Mouse (Mus musculus): ENCODE measurements around the gene Atp6v1g1. TPM values are rescaled to one million over a fixed set of nuclear protein-coding genes. Genes with fewer than 3 reads are reported as not detected.
A peak's percentile ranks its signal among the peaks of the same experiment; 100 is the strongest.

Gene Atp6v1g1
- total RNA-seq, 2 experiments from 2014 or later: 276 to 291 TPM

DNA sequence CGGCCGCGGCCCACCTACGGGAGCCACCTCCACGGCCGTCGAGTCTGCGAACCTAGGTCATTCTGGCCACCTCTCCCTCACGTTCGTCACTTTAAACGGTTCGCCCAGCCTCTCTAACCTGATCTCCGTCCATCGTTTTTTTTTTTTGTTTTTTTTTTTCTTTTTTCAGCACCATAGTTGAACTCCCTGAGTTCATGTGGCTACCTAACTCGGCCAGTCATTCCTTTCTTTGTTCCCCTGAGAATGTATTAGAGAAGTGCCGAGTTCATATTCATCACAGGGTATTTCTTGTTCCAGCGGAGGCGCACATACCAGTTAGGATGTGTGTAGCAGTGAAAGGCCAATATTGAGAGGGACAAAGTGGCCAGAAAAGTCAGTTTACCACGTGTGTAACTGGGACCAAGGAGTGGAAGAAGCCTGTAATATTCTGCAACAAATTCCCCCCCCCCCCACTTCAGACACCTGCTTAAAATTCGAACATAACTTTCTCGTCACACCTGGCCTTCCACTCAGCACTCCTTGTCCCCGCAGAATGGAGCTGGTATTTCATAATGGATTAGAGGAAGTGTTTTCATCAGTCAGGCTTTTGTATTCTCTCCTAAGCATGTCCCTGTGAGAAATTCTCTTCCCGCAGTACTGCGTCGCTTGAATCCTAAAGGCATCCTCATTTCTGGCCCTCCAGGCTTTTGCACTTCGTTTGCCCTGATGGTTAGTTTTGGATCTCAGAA, 823 bp downstream of the Atp6v1g1 start:
- DNase-seq (ENCODE audit: low spot score): no peak

GRCm38 (mm10) chr4:63546441-63547055, 2.0 kb downstream of the Atp6v1g1 start:
- DNase-seq (ENCODE audit: low spot score): peak; percentile 46

DNA sequence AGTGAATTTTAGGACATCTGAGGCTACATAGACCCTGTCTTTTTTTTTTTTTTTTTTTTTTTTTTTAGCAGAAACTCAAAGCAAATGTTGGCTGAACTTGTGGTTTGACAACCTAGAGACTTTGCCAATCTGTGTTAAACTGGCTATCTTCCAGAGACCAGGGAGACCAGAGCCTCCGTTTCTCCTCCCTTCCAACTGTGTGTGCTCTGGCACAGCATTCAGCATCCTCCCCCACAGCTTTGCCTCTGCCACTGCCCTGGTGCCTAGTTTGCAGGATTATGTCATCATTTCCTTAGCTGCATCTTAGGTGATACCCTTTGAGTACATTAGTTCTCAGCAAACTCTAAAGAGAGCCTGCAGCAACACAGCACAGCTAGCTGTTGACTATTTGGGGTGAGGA, 3.2 kb downstream of the Atp6v1g1 start:
- no peak for DNase-seq (ENCODE audit: low spot score)

- no peak for DNase-seq (ENCODE audit: low spot score)
Observed at GRCm38 (mm10) chr4:63548491-63548890, 3.9 kb downstream of the Atp6v1g1 start.

DNA sequence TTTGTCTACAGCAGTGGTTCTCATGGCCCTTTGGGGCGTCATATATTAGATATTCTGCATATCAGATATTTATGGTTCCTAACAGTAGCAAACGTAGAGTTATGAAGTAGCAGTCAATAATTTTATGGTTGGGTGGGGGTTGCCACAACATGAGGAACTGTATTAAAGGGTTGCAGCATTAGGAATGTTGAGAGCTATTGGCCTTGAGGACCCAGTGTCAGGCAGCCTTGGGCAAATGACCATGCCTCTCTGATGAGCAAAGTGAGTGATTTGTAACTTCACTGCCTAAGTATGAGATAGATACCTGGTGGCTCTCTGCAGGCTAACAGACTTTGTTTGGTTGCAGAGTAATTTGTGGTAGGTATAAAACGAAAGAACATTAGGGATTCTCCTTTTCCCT, 6.3 kb downstream of the Atp6v1g1 start:
- DNase-seq (ENCODE audit: low spot score): no peak

- no peak for DNase-seq (ENCODE audit: low spot score)
Observed at GRCm38 (mm10) chr4:63552865-63553264, 8.3 kb downstream of the Atp6v1g1 start.

DNA sequence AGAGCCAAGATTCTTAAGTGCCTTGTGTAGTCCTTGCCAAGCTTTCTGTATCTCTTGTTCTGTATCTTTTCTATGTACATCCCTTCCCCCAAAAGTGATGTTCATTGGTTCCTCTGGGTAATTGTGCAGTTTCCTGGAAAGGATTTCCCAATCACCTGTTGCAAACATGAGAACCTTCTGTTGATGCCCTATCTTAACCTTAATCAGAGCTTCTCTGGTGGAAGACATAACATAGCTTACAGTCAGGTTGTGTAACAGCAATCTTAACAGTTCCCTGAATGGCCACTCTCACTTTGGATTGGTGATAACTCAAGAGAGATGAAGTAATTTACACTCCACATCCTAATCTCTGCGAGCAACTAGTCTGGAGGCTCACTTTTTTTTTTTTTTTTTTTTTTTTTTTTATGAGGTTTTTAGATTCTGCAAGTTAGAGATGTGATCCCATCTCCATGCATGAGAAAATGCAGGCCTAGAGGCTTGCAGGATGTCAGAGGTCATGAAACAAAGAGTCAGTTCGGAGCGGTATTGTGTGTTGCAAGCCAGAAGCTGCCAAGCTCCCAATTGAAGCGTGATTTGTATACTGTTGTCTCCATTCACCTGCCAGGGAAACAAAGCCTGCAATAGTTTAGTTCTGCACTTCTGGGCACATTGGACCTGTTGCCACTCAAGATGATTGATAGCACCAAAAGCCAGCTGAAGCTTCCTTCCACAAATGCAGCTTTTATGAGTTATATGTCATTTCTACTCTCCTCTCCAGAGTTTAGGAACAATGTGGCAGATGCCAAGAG, 9.4 kb downstream of the Atp6v1g1 start:
- no peak for DNase-seq (ENCODE audit: low spot score)

DNA sequence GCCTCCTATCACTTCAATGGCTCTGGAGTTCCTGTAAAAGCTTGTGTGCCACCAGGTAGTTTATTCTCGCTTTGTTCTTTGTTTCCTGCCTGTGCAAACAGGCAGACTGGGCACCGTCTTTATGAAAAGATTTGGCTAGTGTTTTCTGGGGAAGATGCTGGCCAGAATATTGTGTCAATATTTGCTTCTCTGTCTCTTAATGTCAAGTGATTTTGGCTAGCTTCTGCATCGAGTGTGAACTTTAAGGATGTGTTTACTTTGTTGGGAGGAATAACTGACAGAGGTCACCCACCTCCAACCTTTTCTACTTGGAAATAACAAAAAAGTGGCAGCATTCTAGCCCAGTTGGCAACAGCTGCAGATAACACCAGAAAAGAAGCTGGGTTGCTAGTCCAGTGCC, 10.0 kb downstream of the Atp6v1g1 start:
- no peak for DNase-seq (ENCODE audit: low spot score)

DNA sequence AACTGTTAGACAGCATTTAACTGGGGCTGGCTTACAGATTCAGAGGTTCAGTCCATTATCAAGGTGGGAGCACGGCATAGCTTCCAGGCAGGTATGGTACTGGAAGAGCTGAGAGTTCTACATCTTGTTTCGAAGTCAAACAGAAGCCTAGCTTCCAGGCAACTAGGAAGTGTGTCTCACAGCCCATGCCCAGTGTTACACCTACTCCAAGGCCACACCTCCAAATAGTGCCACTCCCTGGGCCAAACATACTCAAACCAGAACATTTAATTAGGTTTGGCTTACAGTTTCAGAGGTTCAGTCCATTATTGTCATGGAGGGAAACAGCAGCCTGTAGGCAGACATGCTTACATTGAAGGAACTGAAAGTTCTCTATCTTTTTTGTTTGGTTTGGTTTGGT, 10.5 kb downstream of the Atp6v1g1 start:
- DNase-seq (ENCODE audit: low spot score): no peak

- DNase-seq (ENCODE audit: low spot score): no peak
Observed at GRCm38 (mm10) chr4:63556665-63557064, 12.1 kb downstream of the Atp6v1g1 start.

- no peak for DNase-seq (ENCODE audit: low spot score)
Observed at GRCm38 (mm10) chr4:63557124-63558059, 12.8 kb downstream of the Atp6v1g1 start.

DNA sequence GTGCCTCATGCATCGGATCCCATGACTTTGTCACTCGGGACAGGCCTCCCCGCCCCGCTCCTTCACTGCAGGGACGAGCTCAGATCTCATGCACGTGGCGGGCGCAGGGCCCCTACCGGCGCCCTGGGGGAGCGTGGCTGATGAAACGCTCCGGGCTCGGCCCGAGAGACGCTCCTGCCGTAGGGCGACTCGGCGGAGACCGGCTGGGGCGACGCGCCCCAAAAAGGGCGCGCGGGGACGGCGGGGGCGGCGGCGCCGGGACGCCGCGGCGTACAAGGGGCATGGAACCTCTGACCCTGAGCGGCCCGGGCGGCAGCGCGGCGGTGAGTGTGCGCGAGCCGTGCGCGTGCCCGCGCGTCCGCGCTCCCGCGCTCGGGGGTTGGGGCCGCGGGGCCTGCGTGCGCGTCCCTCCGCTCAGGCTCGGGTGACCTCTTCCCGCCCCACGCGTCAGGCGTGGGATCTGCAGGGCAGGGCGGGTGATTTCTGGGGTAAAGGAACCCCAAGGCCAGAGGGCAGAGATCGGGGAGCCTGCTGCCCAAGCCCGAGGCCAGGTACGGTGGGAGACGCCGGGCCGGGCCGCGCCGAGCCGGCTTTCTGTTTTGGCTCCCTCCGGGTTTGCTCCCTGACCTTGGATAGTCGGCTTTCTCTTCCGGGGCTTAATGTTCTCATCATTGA, 14.0 kb downstream of the Atp6v1g1 start, which contains the start of gene Tmem268:
Gene Tmem268, plus strand, starts transcription at position 375 of the 675 bp plus-strand sequence.
- DNase-seq (ENCODE audit: low spot score): peak; percentile 75

- no peak for DNase-seq (ENCODE audit: low spot score)
Observed at GRCm38 (mm10) chr4:63559127-63559697, 14.6 kb downstream of the Atp6v1g1 start.

DNA sequence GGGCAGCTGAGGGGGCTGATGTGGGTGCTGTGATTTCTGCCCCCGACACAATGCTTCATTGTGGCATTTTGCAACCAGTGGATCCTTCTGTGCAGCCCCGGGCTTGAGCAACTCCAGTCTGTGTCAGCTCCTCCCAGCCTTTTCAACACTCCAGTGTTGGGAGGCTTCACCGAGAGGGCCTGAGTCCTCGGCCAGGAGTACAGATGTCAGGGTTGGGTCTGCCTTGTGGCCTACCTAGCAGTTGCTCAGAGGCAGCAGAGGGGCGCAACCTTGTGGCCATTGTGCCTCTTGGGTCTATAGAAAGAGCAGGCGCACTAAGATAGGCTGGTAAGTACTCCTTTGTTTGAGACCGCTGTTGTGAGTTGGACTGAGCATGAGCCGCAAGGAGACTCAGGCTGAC, 15.5 kb downstream of the Atp6v1g1 start:
- DNase-seq (ENCODE audit: low spot score): no peak

DNA sequence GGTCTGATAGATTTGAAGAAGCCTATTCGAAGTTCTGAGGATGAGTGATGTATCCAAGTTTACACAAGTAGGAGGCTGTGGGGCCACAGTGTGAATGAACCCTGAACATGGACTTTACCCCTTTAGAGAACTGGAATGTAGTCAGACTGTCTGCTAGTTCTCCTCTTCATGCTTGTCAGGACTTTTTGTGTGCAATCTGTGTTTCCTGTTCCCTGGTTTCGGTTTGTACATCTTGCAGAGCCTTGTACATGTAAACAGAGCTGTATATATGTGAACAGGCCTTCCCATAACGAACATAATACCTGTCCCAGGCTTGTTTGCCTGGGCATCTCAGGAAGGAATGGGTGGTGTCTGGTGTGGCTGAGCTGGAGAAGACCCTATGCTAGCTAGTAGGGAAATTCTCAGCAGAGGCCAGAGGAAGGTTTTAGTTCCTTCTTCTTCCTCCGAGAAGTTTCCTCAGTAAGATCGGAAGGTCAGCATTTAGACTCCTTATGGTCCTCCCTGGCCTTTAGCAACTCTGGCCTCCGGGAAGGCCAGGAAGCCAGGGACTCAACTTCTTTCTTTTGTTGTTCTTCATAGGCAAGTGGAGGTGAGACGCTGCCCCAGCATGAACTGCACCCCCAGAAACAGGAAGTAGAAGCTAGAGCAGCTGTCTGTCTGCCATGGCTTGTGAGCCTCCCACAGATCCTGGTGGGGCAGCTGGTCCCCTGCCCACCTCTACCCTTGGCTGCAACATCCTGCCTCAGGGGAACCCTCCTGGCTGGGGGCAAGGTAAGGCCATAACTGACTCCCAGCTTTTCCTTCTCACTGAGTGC, 17.5 kb downstream of the Atp6v1g1 start:
- DNase-seq (ENCODE audit: low spot score): no peak

DNA sequence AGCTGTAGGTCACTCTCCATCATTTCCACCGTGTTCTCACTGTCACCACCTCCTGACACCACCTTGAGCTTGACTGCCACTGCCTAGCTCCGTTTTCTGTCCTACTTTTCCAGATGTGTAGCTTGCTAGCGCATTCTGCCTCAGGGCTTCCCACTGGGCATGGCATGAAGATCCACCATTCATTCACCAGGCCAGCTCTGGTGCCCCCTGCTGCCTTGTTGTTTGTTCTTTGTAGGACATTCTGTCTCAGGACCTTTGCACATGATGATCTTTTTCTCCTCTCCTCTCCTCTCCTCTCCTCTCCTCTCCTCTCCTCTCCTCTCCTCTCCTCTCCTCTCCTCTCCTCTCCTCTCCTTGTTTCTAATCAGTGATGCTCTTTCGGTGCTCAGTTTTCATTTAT, 18.2 kb downstream of the Atp6v1g1 start:
- DNase-seq (ENCODE audit: low spot score): no peak

- no peak for DNase-seq (ENCODE audit: low spot score)
Observed at GRCm38 (mm10) chr4:63567712-63568390, 23.3 kb downstream of the Atp6v1g1 start.

DNA sequence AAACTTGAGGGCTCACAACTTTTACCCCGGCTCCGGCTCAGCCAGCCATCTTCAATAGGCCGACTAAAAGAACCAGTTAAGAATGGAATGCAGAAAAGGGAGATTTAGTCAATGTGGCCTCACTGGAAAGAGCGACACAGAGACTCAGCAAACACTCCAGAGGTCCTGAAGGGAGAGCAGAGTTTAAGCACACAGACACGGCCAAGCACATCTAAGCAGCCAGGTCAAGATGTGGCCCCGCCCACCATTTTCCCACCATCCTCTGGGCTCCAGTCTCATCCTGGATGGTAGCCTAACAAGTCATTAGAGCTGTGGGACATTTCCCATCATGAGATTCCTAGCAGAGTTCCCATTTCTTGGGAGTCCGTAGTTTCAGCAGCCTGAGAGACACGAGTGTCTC, 24.8 kb downstream of the Atp6v1g1 start:
- DNase-seq (ENCODE audit: low spot score): no peak
